Mouse (Mus musculus) embryo, embryonic 9.5 days (tissue): ENCODE results near the gene Zfp28.
A peak's percentile ranks its signal among the peaks of the same experiment; 100 is the strongest.

Experiments
- DNase-seq: peaks from one replicate; pipeline ENCODE4 v3.0.0-alpha.2; 2017; ENCODE audit errors: extremely low spot score

Zfp28 gene

DNA sequence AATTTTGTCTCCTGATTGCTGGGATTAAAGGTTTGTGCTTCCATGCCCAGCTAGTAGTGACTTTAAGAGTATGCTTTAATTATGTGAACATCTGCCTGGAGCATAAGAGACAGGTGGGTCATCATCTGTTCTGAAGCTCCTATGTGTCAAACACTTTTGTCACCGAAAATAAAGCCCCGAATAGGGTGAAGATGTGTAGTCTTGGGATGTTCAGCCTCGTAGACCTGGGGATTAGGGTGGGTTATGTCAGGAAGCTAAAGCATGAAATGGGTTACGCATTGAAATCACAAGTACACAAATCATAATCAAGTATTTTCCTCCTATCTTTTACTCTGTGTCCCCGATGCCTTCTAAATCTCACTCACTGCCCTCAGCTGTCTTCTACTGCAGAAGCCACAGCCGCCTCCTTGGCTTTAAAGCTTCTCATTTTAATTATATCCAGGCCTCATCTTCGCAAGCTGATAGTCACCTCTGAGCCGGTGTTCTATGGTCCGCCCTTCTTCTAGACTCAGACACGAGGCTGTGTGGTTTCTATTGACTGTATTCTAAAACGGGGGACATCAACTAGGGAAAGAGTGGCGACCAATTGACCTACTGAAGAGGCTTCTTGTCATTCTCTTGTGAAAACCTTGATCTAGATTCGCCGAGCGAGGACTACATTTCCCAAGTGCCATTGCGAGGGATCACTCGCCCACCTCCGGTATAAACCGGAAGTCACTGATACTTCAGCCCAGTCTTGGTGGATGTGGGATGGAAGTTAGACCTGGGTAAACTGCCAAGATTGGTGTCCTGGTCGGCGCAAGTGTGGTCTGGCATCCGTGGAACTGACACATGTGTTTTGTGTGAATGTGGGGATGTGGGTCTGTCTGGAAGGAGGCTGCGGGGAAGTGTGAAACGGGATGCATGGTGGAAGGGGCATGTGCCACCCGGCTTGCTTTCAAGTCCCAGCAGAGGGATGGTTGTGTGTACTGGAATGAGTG is 15.2 kb downstream of the Zfp28 start, which contains the start of gene Smim17:
Gene Smim17, plus strand, starts transcription at position 720 of the 980 bp plus-strand sequence.
- peak; percentile 55 for DNase-seq

DNA sequence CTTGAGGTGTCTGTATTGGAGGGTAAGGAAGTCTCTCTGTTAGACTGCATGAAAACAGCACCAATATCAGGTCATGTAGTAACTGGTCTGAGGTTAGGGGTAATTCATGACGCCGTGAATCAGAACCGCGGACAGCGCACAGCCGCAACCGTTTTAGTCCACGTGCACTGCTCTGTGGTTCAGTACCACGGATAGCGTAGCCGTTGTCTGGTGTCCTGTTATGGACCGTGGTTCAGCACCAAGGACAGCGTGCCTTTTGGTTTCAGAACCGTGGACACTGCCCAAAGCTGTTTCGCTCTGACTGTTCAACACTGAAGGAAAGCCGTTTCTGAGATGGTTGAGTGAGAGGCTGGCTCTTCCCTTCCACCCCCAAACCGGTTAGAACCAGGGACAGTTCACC is 26.9 kb downstream of the Zfp28 start, which contains the start of gene Gm20715:
Gene Gm20715, plus strand, starts transcription at position 235 of the 400 bp plus-strand sequence.
- peak; percentile 90 for DNase-seq

DNA sequence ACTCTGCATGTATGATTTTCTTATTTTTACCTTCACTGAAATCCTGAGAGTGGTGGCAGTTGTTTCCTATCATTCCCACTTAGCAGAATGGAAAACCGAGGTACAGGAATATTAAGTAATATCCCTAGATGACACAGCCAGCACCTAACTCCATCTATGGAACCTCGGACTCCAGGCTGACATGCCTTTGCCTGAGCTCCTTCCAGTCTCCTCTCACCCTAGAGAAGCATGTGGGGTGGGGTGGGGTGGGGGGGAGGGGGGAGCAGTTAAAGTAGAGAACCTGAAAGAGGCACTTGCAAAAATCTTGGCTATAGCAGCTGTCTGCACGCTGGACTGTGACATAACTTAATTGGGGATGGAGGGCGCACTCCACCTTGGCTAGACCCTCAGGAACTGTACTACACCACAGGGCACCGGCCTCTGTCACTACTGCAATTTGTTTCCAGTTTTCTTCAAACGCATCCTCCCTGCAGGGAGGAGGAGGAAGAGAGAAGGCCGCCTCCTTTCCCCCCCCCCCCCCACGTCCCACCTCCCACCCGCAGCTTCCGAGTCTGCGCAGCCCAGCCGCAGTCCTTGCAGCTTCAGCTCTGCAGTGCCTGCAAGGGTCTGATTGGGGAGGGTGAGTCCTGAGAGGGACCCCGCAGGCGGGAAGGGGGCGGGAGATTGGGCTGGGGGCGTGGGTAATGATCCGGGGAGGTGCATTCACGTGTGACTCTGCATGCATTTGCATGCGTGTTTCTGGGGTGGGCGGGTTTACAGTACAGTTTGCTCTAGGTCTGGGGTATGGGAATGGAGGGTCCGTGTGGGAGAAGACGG is 31.7 kb downstream of the Zfp28 start:
- no peak for DNase-seq

DNA sequence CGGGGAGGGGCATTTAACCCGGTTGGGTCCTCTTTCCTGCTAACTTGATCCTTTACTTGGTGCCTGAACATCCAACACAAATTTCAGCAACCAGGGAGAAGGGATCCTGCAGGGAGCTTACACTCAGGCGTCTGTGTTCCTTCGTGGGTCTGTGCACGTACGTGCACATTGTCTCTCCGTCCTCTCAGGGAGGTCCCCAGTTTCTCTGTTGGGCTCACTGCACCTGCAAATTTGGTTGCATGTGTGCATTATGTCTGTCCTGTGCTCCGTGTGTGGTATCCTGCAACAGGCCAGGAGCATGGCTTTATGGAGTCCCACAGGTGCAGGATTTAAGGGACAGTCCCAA is 32.3 kb downstream of the Zfp28 start:
- no peak for DNase-seq

DNA sequence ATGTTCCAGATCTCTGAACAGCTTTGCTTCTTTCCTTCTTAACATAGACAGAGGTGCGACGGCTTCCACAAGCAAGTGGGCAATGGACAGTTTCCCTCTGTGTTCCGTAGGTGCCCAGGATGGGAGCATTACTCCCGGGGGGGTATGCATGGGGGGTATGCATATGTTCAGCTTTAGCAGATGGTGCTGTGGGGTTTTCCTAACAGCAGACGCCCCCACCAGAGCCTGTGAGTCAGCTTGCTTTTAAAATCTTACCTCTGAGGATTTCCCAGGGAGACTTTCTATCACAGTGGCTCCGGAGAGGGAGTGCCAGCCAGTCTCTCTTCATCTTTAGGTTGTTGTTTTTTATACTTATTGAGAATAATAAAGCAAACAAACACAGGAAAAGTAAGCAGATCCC is 36.8 kb downstream of the Zfp28 start:
- no peak for DNase-seq

DNA sequence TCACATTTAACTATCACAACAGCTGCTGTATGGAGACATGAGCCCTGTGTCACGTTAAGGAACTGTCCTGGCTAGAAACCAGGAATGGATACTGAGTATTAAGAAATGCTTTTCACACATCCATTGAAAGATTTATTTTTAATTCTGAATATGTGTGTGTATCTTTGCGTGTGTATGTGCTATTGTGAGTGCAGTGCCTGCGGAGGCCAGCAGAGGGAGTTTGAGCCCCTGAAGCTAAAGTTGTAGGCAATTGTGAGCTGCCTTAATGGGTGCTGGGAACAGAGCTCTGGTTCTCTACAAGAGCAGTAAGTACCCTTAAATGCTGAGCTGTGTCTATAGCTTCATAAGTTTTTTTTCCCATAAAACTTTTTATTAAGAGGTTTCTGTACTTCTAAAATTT is 46.3 kb downstream of the Zfp28 start:
- DNase-seq: no peak

DNA sequence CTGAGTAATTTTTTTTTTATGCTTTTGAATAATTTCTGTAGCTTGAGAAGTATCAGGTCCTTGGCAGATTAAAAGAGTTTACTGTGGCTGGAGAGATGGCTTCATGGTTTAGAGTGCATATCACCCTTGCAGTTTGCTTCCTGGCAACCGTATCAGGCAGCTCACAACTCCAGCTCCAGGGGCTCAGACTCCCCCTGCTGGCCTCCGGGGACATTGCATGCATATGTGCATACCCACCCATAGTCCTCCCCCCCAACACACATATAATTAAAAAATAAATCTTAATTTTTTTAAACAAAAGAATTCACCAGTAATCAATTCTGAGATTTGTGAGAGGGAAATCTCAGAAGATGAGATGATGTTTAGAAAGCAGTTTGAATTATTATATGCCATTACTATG is 47.2 kb downstream of the Zfp28 start:
- DNase-seq: peak; percentile 27

DNA sequence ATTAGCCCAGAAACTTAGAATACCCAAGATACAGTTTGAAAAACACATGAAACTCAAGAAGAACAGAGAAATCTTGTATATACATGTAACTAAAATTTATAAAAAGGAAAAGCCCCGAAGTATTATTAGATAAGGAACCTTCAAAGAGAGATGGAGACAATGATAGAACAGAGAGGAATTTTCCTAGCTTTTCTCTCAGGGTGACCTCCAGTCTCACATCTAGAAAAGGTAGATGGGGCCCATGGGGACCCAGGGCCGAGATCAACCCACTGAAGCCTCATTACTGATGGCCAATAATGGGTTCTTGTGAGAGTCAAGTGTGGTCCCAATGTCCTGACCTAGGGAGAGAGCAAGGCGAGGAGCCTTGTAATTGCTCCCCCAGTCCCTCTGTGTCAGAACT is 55.3 kb downstream of the Zfp28 start, which contains the start of gene Olfr1344:
Gene Olfr1344, plus strand, starts transcription at position 301 of the 400 bp plus-strand sequence.
- no peak for DNase-seq

DNA sequence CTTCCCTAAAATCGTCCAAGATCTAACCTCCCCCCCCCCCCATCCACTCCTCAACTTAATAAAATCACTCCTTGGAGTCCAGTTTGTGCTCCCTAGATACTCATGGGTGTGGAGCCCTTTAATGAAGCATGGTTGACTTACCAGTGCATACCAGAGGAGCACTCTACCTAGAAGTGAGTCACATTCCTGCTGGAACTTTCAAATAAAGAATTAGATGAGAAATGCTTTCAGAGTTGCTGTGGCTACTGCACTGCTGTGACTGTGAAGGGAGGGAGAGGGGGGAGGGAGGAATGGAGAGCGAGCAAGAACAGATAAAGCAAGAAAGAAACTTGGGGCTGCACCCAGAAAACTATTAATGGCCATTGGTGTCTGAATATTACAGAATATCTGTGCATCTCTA is 58.1 kb downstream of the Zfp28 start:
- no peak for DNase-seq
